Mouse (Mus musculus): ENCODE data around the gene Cep295nl. TPM values are rescaled to one million over a fixed set of nuclear protein-coding genes. Genes with fewer than 3 reads are reported as not detected.

Gene Cep295nl
- total RNA-seq, 2 experiments from 2014 or later, result 1.2 to 2.7 TPM

GRCm38 (mm10) chr11:118355205-118355604 lies 12.9 kb upstream of the Cep295nl start:
- peak; percentile 94 for DNase-seq

DNA sequence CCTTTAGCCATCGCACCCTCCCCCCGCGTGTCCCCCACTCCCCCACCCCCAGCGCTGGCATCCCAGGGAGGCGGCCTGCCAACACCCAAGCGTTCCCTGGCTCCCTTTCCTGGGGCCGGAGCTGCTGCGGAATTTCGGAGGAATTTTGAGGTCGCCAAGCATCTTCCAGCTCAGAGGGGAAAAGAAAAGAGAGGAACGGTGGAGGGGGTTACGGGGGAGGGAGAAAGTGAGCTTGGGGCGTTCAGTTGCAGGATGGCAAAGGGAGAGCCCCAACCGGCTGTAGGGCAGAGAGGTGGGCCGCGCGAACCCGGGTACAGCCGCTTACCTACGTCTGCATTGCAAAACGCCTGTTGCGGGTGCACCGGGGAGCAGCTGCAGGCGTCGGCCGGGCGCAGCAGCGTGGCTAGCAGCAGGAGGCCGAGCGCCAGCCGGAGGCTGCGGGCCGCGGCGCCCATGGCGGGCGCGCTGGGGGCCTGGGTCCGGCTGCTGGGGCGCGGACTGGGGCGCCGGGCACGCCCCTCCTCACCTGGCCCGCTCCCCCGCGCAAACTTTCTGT lies 12.4 kb upstream of the Cep295nl start:
- DNase-seq, result peak; percentile 66

- DNase-seq, result no peak
Measured at GRCm38 (mm10) chr11:118349494-118349893, 7.2 kb upstream of the Cep295nl start.

- DNase-seq, result peak; percentile 59
Measured at GRCm38 (mm10) chr11:118348877-118349276, 6.6 kb upstream of the Cep295nl start.

- DNase-seq, result no peak
Measured at GRCm38 (mm10) chr11:118348419-118348818, 6.1 kb upstream of the Cep295nl start.

DNA sequence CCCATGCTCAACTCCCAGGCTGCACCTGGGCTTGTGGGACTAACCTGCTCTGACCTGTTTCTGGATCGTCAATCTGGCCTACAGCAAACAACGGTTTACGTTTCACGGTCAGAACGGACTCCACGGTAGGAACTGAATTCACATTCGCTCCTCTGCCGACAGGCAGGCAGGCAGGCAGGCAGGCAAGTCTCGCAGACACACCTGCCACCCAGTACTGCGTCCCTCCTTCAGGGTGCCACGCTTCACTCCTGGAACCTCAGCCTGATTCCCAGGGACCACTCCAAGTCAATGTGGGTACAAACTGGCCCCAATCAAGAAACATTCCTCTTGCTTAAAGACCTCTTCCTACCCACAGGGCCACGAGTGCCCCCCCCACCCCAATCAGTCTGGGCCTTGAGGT lies 5.6 kb upstream of the Cep295nl start:
- DNase-seq, result no peak

GRCm38 (mm10) chr11:118347391-118347790 lies 5.1 kb upstream of the Cep295nl start:
- no peak for DNase-seq

GRCm38 (mm10) chr11:118346395-118347096 lies 4.2 kb upstream of the Cep295nl start:
- no peak for DNase-seq

GRCm38 (mm10) chr11:118345693-118346092 lies 3.4 kb upstream of the Cep295nl start:
- DNase-seq, result no peak

DNA sequence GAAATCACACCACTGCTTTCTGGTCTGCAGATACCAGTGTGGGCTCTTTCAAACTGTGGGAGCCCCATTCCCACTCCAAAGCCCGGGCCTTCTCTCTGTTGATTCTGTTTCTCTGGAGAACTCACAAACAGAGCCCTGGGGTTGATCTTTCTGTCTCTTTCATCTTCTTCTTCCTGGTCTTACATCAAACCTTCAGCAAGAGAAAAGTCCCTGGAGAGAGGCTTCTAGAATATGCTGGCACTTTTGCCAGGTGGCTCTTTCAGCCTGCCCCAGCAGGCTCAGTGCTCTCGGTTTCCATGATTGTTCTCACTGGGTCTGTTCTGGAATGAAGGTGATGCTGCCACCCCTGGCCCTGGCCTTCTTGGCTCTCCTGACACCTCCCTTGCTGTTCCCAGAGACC lies 1.3 kb upstream of the Cep295nl start:
- DNase-seq, result no peak

DNA sequence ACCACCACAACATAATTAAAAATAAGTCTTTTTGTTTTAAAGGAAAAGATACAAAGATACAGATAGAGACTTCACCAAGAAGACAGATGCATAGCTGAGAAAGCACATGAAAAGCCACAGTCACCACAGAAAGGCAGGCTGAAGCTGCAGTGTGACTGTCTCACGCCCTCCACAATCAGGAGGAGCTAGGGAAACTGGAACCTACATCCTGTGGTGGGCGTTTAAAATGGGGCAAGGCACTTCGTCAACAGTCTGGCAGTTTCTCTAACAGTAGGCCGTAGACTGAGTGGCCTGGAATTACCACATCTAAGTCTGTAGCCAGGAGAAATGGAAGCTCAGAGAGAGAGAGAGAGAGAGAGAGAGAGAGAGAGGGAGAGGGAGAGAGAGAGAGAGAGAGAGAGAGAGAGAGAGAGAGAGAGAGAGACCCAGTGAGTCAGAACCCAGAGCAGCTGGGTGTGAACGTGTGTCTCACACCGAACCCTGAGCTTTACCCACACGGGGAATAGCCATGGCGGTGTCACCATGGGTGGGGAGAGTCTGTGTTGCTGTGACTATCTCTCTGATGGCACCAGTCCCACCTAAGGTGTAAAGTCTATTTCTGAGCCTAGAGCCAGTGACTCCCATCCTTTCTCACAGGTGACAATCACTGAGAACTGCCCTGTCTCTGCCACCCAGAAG lies 4.7 kb downstream of the Cep295nl start:
- DNase-seq, result no peak

DNA sequence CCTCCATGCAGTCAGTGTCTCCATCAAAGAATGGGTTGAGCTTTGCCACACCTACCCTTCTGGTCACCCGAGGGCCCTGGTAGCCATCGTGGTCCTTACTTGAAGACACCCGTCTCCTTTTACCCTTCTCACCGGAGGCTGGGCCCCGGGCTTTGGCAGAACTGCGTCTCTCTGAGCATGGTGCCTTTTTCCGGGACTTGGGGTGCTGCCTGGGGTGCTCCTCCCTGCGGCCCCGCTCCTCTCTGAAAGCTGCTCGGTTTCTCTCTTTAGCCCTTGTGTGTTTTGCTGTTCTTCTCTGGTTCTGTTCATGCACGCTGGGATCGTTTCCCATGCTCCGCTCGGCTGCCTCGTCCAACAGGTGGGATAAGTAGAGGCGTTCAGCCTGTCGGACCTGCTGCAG lies 8.9 kb downstream of the Cep295nl start:
- no peak for DNase-seq

- no peak for DNase-seq
Measured at GRCm38 (mm10) chr11:118332376-118332775, 9.9 kb downstream of the Cep295nl start.

GRCm38 (mm10) chr11:118330777-118331176 lies 11.5 kb downstream of the Cep295nl start:
- DNase-seq, result no peak

DNA sequence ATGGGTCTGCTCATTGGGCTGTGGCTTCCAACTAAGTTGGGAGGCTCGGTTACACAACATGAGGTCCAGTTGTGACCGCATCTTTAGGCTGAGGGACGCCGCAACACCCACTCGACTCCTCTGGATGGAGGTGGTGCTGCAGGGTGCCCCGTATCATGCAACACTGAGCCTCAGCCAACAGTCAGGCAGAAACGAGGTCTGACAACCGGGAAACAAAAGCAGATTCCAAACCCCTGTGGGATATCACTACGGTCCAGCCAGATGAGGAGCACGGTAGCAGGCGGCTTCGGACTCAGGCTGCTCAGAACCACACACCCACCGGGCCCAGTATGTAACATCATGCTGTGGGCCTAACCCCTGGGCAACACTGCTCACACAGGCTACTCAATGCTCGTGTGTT lies 11.9 kb downstream of the Cep295nl start:
- no peak for DNase-seq

GRCm38 (mm10) chr11:118328947-118329346 lies 13.4 kb downstream of the Cep295nl start:
- no peak for DNase-seq

DNA sequence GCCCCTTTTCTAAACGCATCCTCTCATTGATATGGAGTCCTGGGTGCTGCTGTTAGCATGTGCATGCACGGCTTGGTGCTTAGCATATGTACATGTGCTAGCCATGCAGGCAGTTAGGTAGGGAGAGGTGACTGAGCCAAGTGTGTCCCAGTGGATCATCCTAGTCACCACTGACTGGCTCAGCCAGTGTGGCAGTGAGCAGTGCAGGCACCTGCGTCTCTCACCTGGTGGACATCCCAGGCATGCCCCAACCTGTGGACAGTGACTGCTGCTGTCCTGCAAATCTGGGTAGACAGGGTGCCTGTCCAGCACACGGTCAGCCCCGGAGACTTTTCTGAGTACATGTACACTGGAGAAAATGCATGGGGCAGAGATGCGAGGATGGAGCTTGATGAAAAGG lies 13.8 kb downstream of the Cep295nl start:
- no peak for DNase-seq

- DNase-seq, result peak; percentile 66
Measured at GRCm38 (mm10) chr11:118326991-118327971, 15.0 kb downstream of the Cep295nl start.

DNA sequence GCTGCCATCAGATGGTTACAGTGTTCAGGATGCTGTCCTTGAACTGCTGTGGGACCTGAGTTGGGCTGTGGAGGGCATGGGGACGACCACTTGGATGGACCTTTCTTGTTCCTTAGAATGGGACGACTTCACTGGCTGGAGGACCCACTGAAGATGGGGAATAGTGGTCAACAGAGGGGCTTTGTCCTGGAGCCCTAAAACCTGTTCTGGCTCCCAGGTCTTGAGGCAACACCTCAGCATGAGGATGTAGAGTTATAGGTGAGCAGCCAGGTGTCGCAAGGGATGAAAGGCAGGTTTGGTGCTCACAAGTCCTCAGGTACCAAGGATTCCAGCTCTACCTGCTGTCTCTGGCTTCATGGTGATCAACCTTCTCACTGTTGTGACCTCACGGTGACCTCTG lies 15.8 kb downstream of the Cep295nl start:
- no peak for DNase-seq

DNA sequence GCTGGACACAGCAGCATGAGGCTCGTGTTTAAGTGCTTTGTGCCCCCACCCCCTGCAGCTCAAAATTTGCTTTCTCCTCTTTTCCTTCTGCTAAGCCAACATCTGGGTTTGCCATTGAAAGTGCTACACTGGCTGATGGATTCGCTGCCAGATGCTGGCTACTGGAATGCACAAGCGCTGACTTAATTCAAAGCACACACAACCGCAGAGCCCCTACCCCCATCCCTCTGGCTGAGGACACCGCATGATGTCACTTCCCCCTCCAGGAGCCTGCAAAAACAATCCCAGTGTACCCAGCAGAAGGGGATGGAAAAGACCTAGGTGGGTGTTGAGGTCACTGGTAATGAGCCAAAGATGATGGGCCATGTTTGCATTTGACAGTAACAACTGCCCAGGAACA lies 17.8 kb downstream of the Cep295nl start:
- DNase-seq, result no peak

GRCm38 (mm10) chr11:118323974-118324373 lies 18.3 kb downstream of the Cep295nl start:
- no peak for DNase-seq

DNA sequence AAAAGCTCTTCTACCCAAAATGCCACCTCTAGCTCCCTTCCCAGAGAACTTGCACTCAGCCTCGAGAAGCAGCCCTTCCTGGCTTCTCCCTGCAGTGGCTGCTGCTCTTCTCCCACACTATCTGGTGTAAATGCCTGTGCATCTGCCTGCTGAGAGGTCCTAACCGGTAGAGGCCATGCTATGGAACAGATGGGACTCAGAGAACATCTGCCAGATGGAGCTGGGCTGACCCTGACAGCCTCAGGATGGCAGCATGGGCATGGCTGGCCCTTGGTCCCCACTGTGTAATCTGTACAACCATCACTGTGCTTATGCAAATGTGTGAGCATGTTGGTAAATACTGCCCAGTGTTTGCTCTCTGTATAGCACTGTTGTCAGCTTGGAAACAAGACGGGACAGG lies 19.7 kb downstream of the Cep295nl start:
- DNase-seq, result no peak

Measured in gastrocnemius, postnatal 10 days (tissue).